In genomic region chr4:40587254-40587653, GRCm38 (mm10) we compare ENCODE assay signal across 18 mouse cellular contexts.
"Had no signal": no experiment of that assay in that cellular context is flagged by ENCODE, and none has a peak within 500 bp of the region (broad histone marks: within the 10 kb centered on the region; RNA-seq: fewer than 3 reads in every experiment).

No protein-coding gene starts in this region.

- H3K4me2 ChIP-seq: lung, embryonic 14.5 days; midbrain, embryonic 12.5 days; neural tube, embryonic 13.5 days; neural tube, embryonic 15.5 days had no signal

- H3K27ac ChIP-seq: midbrain, embryonic 10.5 days; midbrain, embryonic 12.5 days; neural tube, embryonic 13.5 days; neural tube, embryonic 15.5 days had no signal

- H3K4me3 ChIP-seq: midbrain, embryonic 10.5 days; midbrain, embryonic 12.5 days; myocyte; neural tube, embryonic 13.5 days; neural tube, embryonic 15.5 days had no signal

- DNase-seq: lung, embryonic 14.5 days; lung, postnatal 10 days; lung, postnatal 4 days; midbrain, embryonic 14.5 days; retina, postnatal 1 day; right cerebral cortex, adult 18-20 months; right cerebral cortex, postnatal 25 days; right cerebral cortex, postnatal 4 days; spleen, adult 18-20 months; thymus, adult 18-20 months; thymus, postnatal 14 days; thymus, postnatal 36 days had no signal

- H3K9me3 ChIP-seq: midbrain, embryonic 10.5 days; midbrain, embryonic 12.5 days; neural tube, embryonic 13.5 days; neural tube, embryonic 15.5 days had no signal

- ATAC-seq: midbrain, embryonic 16.5 days had no signal

- H3K36me3 ChIP-seq: midbrain, embryonic 10.5 days; midbrain, embryonic 12.5 days; neural tube, embryonic 13.5 days; neural tube, embryonic 15.5 days had no signal

- H3K27me3 ChIP-seq: midbrain, embryonic 12.5 days; neural tube, embryonic 13.5 days; neural tube, embryonic 15.5 days had no signal

- H3K9ac ChIP-seq: lung, embryonic 14.5 days; midbrain, embryonic 12.5 days; neural tube, embryonic 13.5 days; neural tube, embryonic 15.5 days had no signal

- H3K4me1 ChIP-seq: midbrain, embryonic 10.5 days; midbrain, embryonic 12.5 days; neural tube, embryonic 13.5 days; neural tube, embryonic 15.5 days had no signal
